Mouse (Mus musculus): ENCODE measurements around the gene Smad1.

- TF ChIP-seq CTCF (IDR thresholded peaks at IDR 0.05; ENCODE audit: borderline replicate concordance, insufficient read depth, low read depth, low read length) (no peak), POLR2A (IDR thresholded peaks at IDR 0.05; ENCODE audit: borderline replicate concordance, insufficient read depth, low read length) (no peak)
These were observed 44.3 kb upstream of the Smad1 start for GRCm38 (mm10) chr8:79443460-79444098.
